Mouse (Mus musculus) limb, embryonic 11.5 days (tissue): ENCODE data around the gene Gpr55. TPM values are rescaled to one million over a fixed set of nuclear protein-coding genes. Genes with fewer than 3 reads are reported as not detected.

Experiments
- ATAC-seq: fragments of 200-750 bp; cut with Nextera tagmentation; 2 replicates; pipeline ENCODE4 v1.8.0; 2017; ENCODE audit warnings: low read depth; ENCODE audit not compliant: insufficient number of reproducible peaks, low FRiP score, low TSS enrichment
- DNase-seq: peaks from one replicate; pipeline ENCODE4 v3.0.0-alpha.2; 2015; ENCODE audit warnings: low spot score
- H3K27ac ChIP-seq: fragments of 300-500 bp; sonication (generic); replicated peaks from 2 replicates; pipeline ENCODE4 v1.5.1; 2014; ENCODE audit warnings: low read depth, mild to moderate bottlenecking, low read length
- H3K27me3 ChIP-seq: fragments of 300-500 bp; sonication (generic); 2 replicates; pipeline ENCODE4 v1.6.1; 2014; ENCODE audit warnings: mild to moderate bottlenecking, low read length, mixed read lengths; ENCODE audit not compliant: control insufficient read depth, insufficient read depth
- H3K36me3 ChIP-seq: fragments of 300-500 bp; sonication (generic); 2 replicates; pipeline ENCODE4 v1.6.1; 2014; ENCODE audit warnings: mild to moderate bottlenecking, low read length, moderate library complexity, mixed read lengths; ENCODE audit not compliant: control insufficient read depth, insufficient read depth
- H3K4me1 ChIP-seq: fragments of 300-500 bp; sonication (generic); 2 replicates; pipeline ENCODE4 v1.6.1; 2014; ENCODE audit warnings: low read length, mixed read lengths; ENCODE audit not compliant: control insufficient read depth, insufficient read depth
- H3K4me2 ChIP-seq: fragments of 300-500 bp; sonication (generic); 2 replicates; pipeline ENCODE4 v1.6.1; 2014; ENCODE audit warnings: low read depth, mild to moderate bottlenecking, moderate library complexity; ENCODE audit not compliant: severe bottlenecking
- H3K4me3 ChIP-seq: fragments of 300-500 bp; sonication (generic); 2 replicates; pipeline ENCODE4 v1.5.1; 2014; ENCODE audit warnings: low read depth, low read length
- H3K9ac ChIP-seq: fragments of 300-500 bp; sonication (generic); 2 replicates; pipeline ENCODE4 v1.6.1; 2014; ENCODE audit warnings: mild to moderate bottlenecking, low read length
- H3K9me3 ChIP-seq: fragments of 300-500 bp; sonication (generic); 2 replicates; pipeline ENCODE4 v1.6.1; 2016; ENCODE audit warnings: low read length; ENCODE audit not compliant: control insufficient read depth
- WGBS: fragments of 180-500 bp; shearing (Covaris S2); extraction: QIAGEN DNeasy Blood & Tissue Kit; methylation state at CpG from one replicate; pipeline ENCODE4 v1.1.7; 2014; 5-methylcytosine and 5-hydroxymethylcytosine counted together
- polyA plus RNA-seq: library from polyadenylated mRNA; unstranded; fragments of >200 nt; fragmentation: Nextera tagmentation; extraction: Ambion mirVana; gene quantifications from 2 replicates; pipeline ENCODE4 v1.2.1, GENCODE M21; 2014

Gpr55 gene
- polyA plus RNA-seq, 1 experiment from 2014 or later: not detected

DNA sequence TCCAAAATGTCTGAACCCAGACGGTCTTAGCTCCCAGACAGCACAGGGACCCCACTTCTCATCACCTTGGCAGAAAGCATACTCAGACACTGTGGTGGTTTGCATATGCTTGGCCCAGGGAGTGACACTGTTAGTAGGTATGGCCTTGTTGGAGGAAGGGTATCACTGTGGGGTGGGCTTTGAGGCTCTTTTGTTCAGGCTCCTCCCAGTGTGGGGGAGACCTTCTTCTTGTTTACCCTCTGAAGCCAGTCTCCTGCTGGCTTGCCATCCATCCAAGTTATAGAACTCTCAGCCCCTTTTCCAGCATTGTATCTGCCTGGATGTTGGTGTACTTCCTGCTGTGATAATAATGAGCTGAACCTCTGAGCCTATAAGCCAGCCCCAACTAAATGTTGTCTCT, 8.3 kb upstream of the Gpr55 start:
- Histone ChIP-seq H3K27ac (no peak overlapping the region), H3K36me3 (no peaks in the 10 kb centered on the region), H3K27me3 (no peaks in the 10 kb centered on the region), H3K4me1 (no peaks in the 10 kb centered on the region), H3K4me3 (no peak overlapping the region), H3K9me3 (no peaks in the 10 kb centered on the region), H3K9ac (no peak overlapping the region), H3K4me2 (no peak overlapping the region)
- DNase-seq: no peak
- 89% methylated on average over 1 of the region's 1 CpGs for WGBS
- ATAC-seq: no peak

DNA sequence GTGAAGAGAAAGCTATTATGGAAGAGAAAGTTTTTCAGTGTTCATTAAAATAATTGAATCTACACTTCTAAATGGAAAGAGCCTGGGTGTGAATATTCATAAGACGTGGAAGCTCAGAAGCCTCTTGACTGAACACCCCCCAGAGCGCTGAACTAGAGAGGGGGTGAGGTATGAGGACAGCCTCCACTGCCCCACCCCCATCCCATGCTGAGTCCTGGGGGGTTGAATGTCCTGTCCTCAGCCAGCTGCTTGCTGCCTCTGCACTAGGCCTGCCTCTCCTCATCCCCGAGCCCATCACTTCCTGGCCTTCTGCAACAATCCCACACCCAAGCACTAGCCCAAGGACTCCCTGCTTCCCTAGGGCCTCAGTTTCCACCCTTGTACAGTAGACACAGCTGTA, 5.0 kb upstream of the Gpr55 start:
- Histone ChIP-seq H3K4me3 (no peak overlapping the region), H3K9ac (no peak overlapping the region), H3K27me3 (no peaks in the 10 kb centered on the region), H3K9me3 (no peaks in the 10 kb centered on the region), H3K36me3 (no peaks in the 10 kb centered on the region), H3K4me2 (no peak overlapping the region), H3K27ac (no peak overlapping the region), H3K4me1 (no peaks in the 10 kb centered on the region)
- ATAC-seq: no peak
- WGBS: 71% methylated on average over 3 of the region's 3 CpGs
- no peak for DNase-seq

DNA sequence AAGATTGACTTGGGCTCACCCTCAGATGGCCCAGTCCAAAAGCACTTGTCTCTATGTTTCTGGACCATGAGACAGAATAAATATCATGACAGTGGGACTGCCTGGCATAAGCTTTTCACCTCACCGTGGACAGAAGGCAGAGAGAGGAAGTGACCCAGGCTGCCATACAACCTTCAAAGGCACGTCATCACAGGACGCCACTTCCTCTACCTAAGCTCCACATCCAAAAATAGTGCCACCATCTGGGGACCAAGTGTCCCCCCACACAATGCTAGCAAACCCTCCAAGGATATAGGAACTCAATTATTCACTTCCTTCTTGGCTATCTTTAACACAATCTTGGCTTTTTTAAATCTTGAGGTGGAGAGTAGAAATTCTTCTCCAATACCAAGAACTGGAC, 1.3 kb upstream of the Gpr55 start:
- no peak for DNase-seq
- Histone ChIP-seq H3K27ac (no peak overlapping the region), H3K27me3 (no peaks in the 10 kb centered on the region), H3K9me3 (no peaks in the 10 kb centered on the region), H3K36me3 (no peaks in the 10 kb centered on the region), H3K4me3 (no peak overlapping the region), H3K4me2 (no peak overlapping the region), H3K9ac (no peak overlapping the region), H3K4me1 (no peaks in the 10 kb centered on the region)
- 67% methylated on average over 3 of the region's 3 CpGs for WGBS
- ATAC-seq: no peak

DNA sequence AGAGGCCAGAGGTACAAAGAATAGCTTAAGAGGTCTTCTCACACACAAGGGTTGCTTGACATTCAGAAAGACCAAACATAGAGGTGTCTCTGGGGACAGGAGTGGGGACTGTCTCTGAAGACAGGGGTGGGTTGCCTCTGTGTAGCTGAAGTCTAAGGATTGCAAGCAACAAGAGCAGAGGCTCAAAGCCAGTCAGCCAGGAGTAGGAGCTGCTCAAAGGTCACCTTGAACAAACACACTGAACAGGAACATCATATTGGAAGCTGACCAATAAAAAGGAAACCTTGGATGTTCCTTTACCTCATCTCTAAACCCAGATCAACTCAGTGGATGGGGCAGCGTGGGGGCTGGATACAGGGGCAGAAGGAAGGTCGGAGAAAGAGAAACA, 924 bp downstream of the Gpr55 start:
- Histone ChIP-seq H3K36me3 (no peaks in the 10 kb centered on the region), H3K9me3 (no peaks in the 10 kb centered on the region), H3K9ac (no peak overlapping the region), H3K4me1 (no peaks in the 10 kb centered on the region), H3K4me3 (no peak overlapping the region), H3K4me2 (no peak overlapping the region), H3K27me3 (no peaks in the 10 kb centered on the region), H3K27ac (no peak overlapping the region)
- no peak for DNase-seq
- no peak for ATAC-seq
- 58% methylated on average over 2 of the region's 2 CpGs for WGBS

DNA sequence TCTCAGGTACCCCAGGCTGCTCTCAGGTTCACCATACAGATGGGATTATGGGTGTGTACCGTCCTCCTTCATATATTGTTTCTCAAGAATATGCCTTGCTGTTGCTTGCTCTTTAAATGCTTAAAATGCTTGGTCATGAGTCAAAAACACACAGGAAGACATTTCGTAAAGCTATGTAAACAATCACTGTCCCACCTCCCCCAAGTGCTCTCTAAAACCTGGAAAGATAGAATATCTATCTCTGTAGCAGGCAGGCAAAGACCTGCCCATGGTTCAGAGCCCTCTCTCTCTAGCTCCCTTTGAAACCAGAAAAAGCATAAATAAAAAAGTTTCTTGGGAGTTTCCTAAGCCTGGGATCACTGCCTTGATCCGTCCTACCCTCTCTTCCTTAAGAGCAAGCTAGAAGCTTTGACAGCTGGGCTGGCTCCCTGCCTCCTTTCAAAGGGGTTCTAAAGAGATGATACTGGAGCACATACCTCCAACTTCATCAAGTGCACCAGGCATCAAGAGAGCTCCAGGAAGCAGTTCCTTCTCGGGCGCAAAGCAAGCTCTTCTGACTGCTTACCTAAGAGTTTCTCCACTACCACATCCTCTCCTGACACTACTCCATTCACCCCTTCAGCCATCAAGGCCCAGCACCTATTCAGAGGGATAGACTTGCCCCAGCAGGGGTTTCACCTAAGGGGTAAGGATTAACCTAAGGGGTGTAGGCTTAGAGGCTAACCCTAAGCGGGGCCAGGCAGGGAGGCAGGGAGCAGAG, 1.5 kb downstream of the Gpr55 start:
- Histone ChIP-seq H3K4me1 (no peaks in the 10 kb centered on the region), H3K27ac (no peak overlapping the region), H3K36me3 (no peaks in the 10 kb centered on the region), H3K9me3 (no peaks in the 10 kb centered on the region), H3K27me3 (no peaks in the 10 kb centered on the region), H3K9ac (no peak overlapping the region), H3K4me3 (no peak overlapping the region), H3K4me2 (no peak overlapping the region)
- WGBS: 73% methylated on average over 6 of the region's 6 CpGs
- DNase-seq (no peak), ATAC-seq (no peak)

DNA sequence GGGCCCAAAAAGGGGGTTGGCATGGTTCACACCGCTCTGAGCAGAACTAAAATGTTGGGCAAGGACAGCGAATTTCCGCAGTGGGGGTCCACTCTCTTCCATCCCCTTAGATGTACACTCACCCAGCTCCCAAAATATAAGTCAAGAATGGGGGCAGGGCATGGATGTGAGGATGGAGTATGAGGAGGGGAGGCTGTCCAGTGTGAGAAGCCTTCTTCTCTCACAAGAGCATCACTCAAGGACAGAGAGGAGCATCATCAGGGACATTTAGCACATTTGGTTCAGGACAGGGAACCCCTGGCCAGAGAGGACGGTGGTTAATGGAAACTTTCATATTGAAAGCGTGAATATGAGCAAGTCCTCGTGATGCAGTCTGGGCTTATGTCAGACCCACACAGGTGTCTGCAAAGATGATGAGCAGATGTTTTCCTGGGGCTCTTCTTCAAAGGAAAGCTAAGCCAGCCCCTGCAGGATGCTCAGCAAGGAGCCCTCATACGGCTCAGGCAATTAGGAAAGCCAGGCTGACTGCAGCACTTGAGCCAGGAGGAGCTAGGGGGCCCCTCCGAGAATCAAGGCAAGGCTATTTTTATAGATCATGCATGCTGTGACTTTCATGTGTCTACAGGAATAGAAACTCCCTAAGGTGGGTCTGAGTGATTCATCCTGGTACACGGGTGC, 2.7 kb downstream of the Gpr55 start:
- Histone ChIP-seq H3K4me3 (no peak overlapping the region), H3K4me1 (no peaks in the 10 kb centered on the region), H3K9ac (no peak overlapping the region), H3K36me3 (no peaks in the 10 kb centered on the region), H3K27me3 (no peaks in the 10 kb centered on the region), H3K9me3 (no peaks in the 10 kb centered on the region), H3K27ac (no peak overlapping the region), H3K4me2 (no peak overlapping the region)
- 45% methylated on average over 9 of the region's 9 CpGs for WGBS
- DNase-seq: no peak
- no peak for ATAC-seq

DNA sequence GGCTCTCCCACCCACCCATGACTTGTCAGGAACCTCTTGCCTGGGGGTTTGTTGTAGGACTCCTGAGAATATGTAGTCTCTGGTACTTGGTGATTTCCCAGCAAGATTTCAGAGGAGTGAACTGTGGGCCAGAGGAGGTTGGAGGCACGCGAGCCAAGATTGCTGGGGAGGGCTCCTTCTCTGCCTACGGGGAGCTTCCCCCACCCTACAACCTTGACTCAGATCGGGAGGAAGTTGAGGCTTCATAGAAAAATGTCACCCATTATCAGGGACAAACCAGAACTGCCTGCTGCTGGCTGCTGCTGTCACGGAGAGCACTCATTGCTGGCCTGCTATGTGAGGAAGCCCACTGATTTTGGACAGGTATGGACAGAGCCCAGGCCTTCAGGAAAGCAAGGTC, 3.5 kb downstream of the Gpr55 start:
- no peaks in the 10 kb centered on the region for H3K4me1 ChIP-seq
- no peak overlapping the region for H3K4me2 ChIP-seq
- 68% methylated on average over 5 of the region's 5 CpGs for WGBS
- ATAC-seq (no peak), DNase-seq (no peak)
- H3K9me3 ChIP-seq: no peaks in the 10 kb centered on the region
- no peak overlapping the region for H3K4me3 ChIP-seq
- H3K9ac ChIP-seq: no peak overlapping the region
- H3K27me3 ChIP-seq: no peaks in the 10 kb centered on the region
- no peaks in the 10 kb centered on the region for H3K36me3 ChIP-seq
- H3K27ac ChIP-seq: no peak overlapping the region

DNA sequence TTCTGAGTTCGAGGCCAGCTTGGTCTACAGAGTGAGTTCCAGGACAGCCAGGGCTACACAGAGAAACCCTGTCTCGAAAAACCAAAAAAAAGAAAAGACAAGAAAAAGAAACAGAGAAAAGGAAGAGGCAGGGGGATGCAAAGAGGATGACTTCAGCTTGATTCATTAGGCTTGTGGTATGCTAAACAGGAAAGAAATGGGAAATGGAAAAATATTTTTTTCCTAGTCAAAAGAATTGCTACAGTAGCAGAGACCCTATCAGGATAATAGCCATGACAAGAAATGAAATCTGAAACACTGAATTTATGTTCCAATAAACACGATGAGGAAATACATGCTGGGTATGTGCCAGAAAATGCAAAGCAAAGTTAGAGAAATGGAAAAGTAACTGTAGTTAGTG, 5.7 kb downstream of the Gpr55 start:
- ATAC-seq: no peak
- H3K4me2 ChIP-seq: no peak overlapping the region
- DNase-seq: no peak
- WGBS: 83% methylated on average over 3 of the region's 3 CpGs
- no peaks in the 10 kb centered on the region for H3K9me3 ChIP-seq
- H3K27ac ChIP-seq: no peak overlapping the region
- no peaks in the 10 kb centered on the region for H3K4me1 ChIP-seq
- H3K27me3 ChIP-seq: no peaks in the 10 kb centered on the region
- no peak overlapping the region for H3K4me3 ChIP-seq
- H3K9ac ChIP-seq: no peak overlapping the region
- H3K36me3 ChIP-seq: no peaks in the 10 kb centered on the region
